Mouse (Mus musculus) layer of hippocampus, postnatal 10 days (tissue): ENCODE data around the gene Tns2. TPM values are rescaled to one million over a fixed set of nuclear protein-coding genes. Genes with fewer than 3 reads are reported as not detected.
"Not testable (repeated sequence)": the region's sequence is repeated elsewhere in the genome, so short reads cannot be mapped to it uniquely, and the experiment has no call there.

Source experiments
- DNase-seq, 2 experiments: peaks; one replicate each; pipeline ENCODE4 v3.0.0; 2021; ENCODE audit warnings: low spot score in 2 of 2
- long read RNA-seq: library from polyadenylated mRNA; stranded (forward); transcript quantifications from one replicate; pipeline ENCODE4 v2.0.0, GENCODE M21; 2023
- total RNA-seq, 2 experiments: library from RNA; stranded (reverse); gene quantifications; 2 replicates each; pipeline ENCODE4 v1.2.3; 2021

Gene Tns2
- total RNA-seq, result 10 to 100 TPM; 13.4 to 16.8 TPM
- long read RNA-seq, partial matches to known transcripts, result 3 of 4 reads
- long read RNA-seq, other reads (novel, unspliced or antisense), result 1 of 4 reads

GRCm38 (mm10) chr15:102100161-102100981 lies at the start of gene Tns2:
Gene Tns2, plus strand, starts transcription at chr15:102100413.
- DNase-seq, result peak; percentile 70 to 74

- peak; percentile 66 to 76 for DNase-seq
Measured at GRCm38 (mm10) chr15:102051920-102052683, 48.1 kb upstream of the Tns2 start.

GRCm38 (mm10) chr15:102056495-102057174 lies 43.6 kb upstream of the Tns2 start:
- DNase-seq, result no peak

GRCm38 (mm10) chr15:102065661-102066325 lies 34.4 kb upstream of the Tns2 start:
- DNase-seq, result peak; percentile 97 to 98

GRCm38 (mm10) chr15:102070476-102071467 lies 29.4 kb upstream of the Tns2 start:
- no peak for DNase-seq

- DNase-seq, result no peak
Measured at GRCm38 (mm10) chr15:102072963-102073558, 27.2 kb upstream of the Tns2 start.

GRCm38 (mm10) chr15:102073559-102074069 lies 26.6 kb upstream of the Tns2 start, which contains the start of gene Eif4b:
Gene Eif4b, plus strand, starts transcription at chr15:102073773.
- peak; percentile 99 for DNase-seq

GRCm38 (mm10) chr15:102074070-102074731 lies 26.0 kb upstream of the Tns2 start:
- peak; percentile 72 to 80 for DNase-seq

GRCm38 (mm10) chr15:102074876-102075585 lies 25.2 kb upstream of the Tns2 start:
- no peak for DNase-seq

GRCm38 (mm10) chr15:102077111-102077677 lies 23.0 kb upstream of the Tns2 start:
- DNase-seq, result no peak

GRCm38 (mm10) chr15:102079221-102079620 lies 21.0 kb upstream of the Tns2 start:
- DNase-seq, result no peak

- DNase-seq, result not testable (repeated sequence)
Measured at GRCm38 (mm10) chr15:102079924-102080323, 20.3 kb upstream of the Tns2 start.

GRCm38 (mm10) chr15:102080429-102080828 lies 19.8 kb upstream of the Tns2 start:
- DNase-seq, result no peak

GRCm38 (mm10) chr15:102082148-102082547 lies 18.1 kb upstream of the Tns2 start:
- no peak for DNase-seq

- no peak for DNase-seq
Measured at GRCm38 (mm10) chr15:102083028-102083427, 17.2 kb upstream of the Tns2 start.

GRCm38 (mm10) chr15:102089914-102090585 lies 10.2 kb upstream of the Tns2 start:
- DNase-seq, result no peak
